Mouse (Mus musculus): ENCODE measurements at regions not wholly inside any gene's neighbourhood (a gene's known extent, or its start where the extent isn't known, plus 50 kb on each side); places are given as distances from the start of the nearest gene placed in this dataset.

- no peak for DNase-seq (ENCODE audit: inconsistent age in 2 of 2, low spot score in 1 of 2)
These were observed 118.3 kb upstream of the Lrig1 start for GRCm38 (mm10) chr6:94818220-94818619.

- DNase-seq (ENCODE audit: inconsistent age in 2 of 2, low spot score in 1 of 2), result no peak
These were observed 116.2 kb upstream of the Lrig1 start for GRCm38 (mm10) chr6:94816161-94816560.

- no peak for DNase-seq (ENCODE audit: inconsistent age in 2 of 2, low spot score in 1 of 2)
These were observed 114.8 kb upstream of the Lrig1 start for GRCm38 (mm10) chr6:94814711-94815110.

GRCm38 (mm10) chr6:94813481-94814148 lies 113.7 kb upstream of the Lrig1 start:
- DNase-seq (ENCODE audit: inconsistent age in 2 of 2, low spot score in 1 of 2), result no peak

- no peak for DNase-seq (ENCODE audit: inconsistent age in 2 of 2, low spot score in 1 of 2)
These were observed 111.9 kb upstream of the Lrig1 start for GRCm38 (mm10) chr6:94811846-94812245.

GRCm38 (mm10) chr6:94807216-94807615 lies 107.3 kb upstream of the Lrig1 start:
- no peak for DNase-seq (ENCODE audit: inconsistent age in 2 of 2, low spot score in 1 of 2)

- DNase-seq (ENCODE audit: inconsistent age in 2 of 2, low spot score in 1 of 2), result no peak
These were observed 106.7 kb upstream of the Lrig1 start for GRCm38 (mm10) chr6:94806481-94807160.

GRCm38 (mm10) chr6:94805685-94806084 lies 105.7 kb upstream of the Lrig1 start:
- no peak for DNase-seq (ENCODE audit: inconsistent age in 2 of 2, low spot score in 1 of 2)

- no peak for DNase-seq (ENCODE audit: inconsistent age in 2 of 2, low spot score in 1 of 2)
These were observed 104.4 kb upstream of the Lrig1 start for GRCm38 (mm10) chr6:94804284-94804815.

GRCm38 (mm10) chr6:94801039-94801438 lies 101.1 kb upstream of the Lrig1 start:
- DNase-seq (ENCODE audit: inconsistent age in 2 of 2, low spot score in 1 of 2), result no peak

GRCm38 (mm10) chr6:94798545-94799211 lies 98.7 kb upstream of the Lrig1 start:
- no peak for DNase-seq (ENCODE audit: inconsistent age in 2 of 2, low spot score in 1 of 2)

- DNase-seq (ENCODE audit: inconsistent age in 2 of 2, low spot score in 1 of 2), result no peak
These were observed 95.5 kb upstream of the Lrig1 start for GRCm38 (mm10) chr6:94795442-94795841.

GRCm38 (mm10) chr6:94793555-94793954 lies 93.6 kb upstream of the Lrig1 start:
- peak in 1 of 2 experiments; percentile 11 for DNase-seq (ENCODE audit: inconsistent age in 2 of 2, low spot score in 1 of 2)

- DNase-seq (ENCODE audit: inconsistent age in 2 of 2, low spot score in 1 of 2), result no peak
These were observed 92.4 kb upstream of the Lrig1 start for GRCm38 (mm10) chr6:94792312-94792711.

- no peak for DNase-seq (ENCODE audit: inconsistent age in 2 of 2, low spot score in 1 of 2)
These were observed 89.4 kb upstream of the Lrig1 start for GRCm38 (mm10) chr6:94789308-94789763.

- DNase-seq (ENCODE audit: inconsistent age in 2 of 2, low spot score in 1 of 2), result no peak
These were observed 83.5 kb upstream of the Lrig1 start for GRCm38 (mm10) chr6:94783471-94783870.

- DNase-seq (ENCODE audit: inconsistent age in 2 of 2, low spot score in 1 of 2), result no peak
These were observed 80.7 kb upstream of the Lrig1 start for GRCm38 (mm10) chr6:94780621-94781020.

GRCm38 (mm10) chr6:94779854-94780253 lies 79.9 kb upstream of the Lrig1 start:
- DNase-seq (ENCODE audit: inconsistent age in 2 of 2, low spot score in 1 of 2), result peak; percentile 35 to 63

- DNase-seq (ENCODE audit: inconsistent age in 2 of 2, low spot score in 1 of 2), result no peak
These were observed 79.3 kb upstream of the Lrig1 start for GRCm38 (mm10) chr6:94779213-94779612.

GRCm38 (mm10) chr6:94778797-94779196 lies 78.8 kb upstream of the Lrig1 start:
- peak in 1 of 2 experiments; percentile 23 for DNase-seq (ENCODE audit: inconsistent age in 2 of 2, low spot score in 1 of 2)

- DNase-seq (ENCODE audit: inconsistent age in 2 of 2, low spot score in 1 of 2), result no peak
These were observed 76.6 kb upstream of the Lrig1 start for GRCm38 (mm10) chr6:94776585-94776984.

- DNase-seq (ENCODE audit: inconsistent age in 2 of 2, low spot score in 1 of 2), result no peak
These were observed 74.9 kb upstream of the Lrig1 start for GRCm38 (mm10) chr6:94774871-94775270.

Data from adrenal gland, adult (tissue).